Mouse (Mus musculus): ENCODE data around the gene Lhx2.

- no peak for TF ChIP-seq MAX (IDR thresholded peaks at IDR 0.05; ENCODE audit: low read depth)
- no peak for TF ChIP-seq E2F4 (IDR thresholded peaks at IDR 0.05; ENCODE audit: insufficient read depth)
- TF ChIP-seq TCF3 (IDR thresholded peaks at IDR 0.05; ENCODE audit: insufficient read length, low read depth), result no peak
- TF ChIP-seq REST (IDR thresholded peaks at IDR 0.05; ENCODE audit: insufficient read depth, insufficient read length), result no peak
- no peak for TF ChIP-seq SRF (IDR thresholded peaks at IDR 0.05; ENCODE audit: control insufficient read depth, insufficient read length, low read depth)
- no peak for TF ChIP-seq POLR2A (IDR thresholded peaks at IDR 0.05; ENCODE audit: insufficient read length, low read depth)
- no peak for TF ChIP-seq POLR2AphosphoS2 (IDR thresholded peaks at IDR 0.05; ENCODE audit: insufficient read length, low read depth)
- TF ChIP-seq MYOG (IDR thresholded peaks at IDR 0.05; ENCODE audit: control insufficient read depth in 1 of 3, insufficient read depth in 1 of 3, insufficient read length in 2 of 3, low read depth in 2 of 3), result no peak
- no peak for TF ChIP-seq USF1 (IDR thresholded peaks at IDR 0.05; ENCODE audit: low read depth)
These were observed 8.0 kb downstream of the Lhx2 start for GRCm38 (mm10) chr2:38346881-38347764.
